Mouse (Mus musculus): Measurements from ENCODE around the gene Ttc23l. TPM values are rescaled to one million over a fixed set of nuclear protein-coding genes. Genes with fewer than 3 reads are reported as not detected.
"Not testable (repeated sequence)": the region's sequence is repeated elsewhere in the genome, so short reads cannot be mapped to it uniquely, and the experiment has no call there.

The Ttc23l gene
- polyA plus RNA-seq, 1 experiment from 2014 or later = not detected

DNA sequence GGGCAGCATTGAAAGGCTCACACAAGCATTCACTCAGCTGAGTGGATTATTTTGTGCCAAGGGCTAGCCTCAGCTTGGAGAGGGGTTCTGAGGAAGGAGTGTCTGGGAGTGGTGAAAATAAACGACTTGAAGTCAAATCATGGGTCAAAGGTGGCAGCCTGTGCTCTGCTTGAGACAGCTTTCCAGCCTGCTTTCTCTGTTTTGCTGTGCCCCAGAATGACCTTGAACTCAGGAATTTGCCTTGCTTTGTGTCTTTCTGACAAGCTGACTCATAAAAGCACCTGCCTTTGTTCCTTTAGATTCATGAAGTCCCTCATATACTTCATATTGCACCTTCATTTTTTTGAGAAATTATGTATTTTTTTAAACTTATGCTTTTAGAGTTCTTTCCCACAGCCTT lies 5.7 kb upstream of the Ttc23l start:
- no peak overlapping the region for H3K4me2 ChIP-seq (replicated peaks)
- WGBS = 52% methylated on average over 1 of the region's 1 CpGs
- H3K27ac ChIP-seq = no peak overlapping the region
- no peaks in the 10 kb centered on the region for H3K9me3 ChIP-seq
- H3K4me1 ChIP-seq (replicated peaks) = no peaks in the 10 kb centered on the region
- no peak for ATAC-seq
- H3K27me3 ChIP-seq = no peaks in the 10 kb centered on the region
- no peak overlapping the region for H3K9ac ChIP-seq (replicated peaks)
- no peak overlapping the region for H3K4me3 ChIP-seq (replicated peaks)
- H3K36me3 ChIP-seq = peaks cover 18% of the 10 kb centered on the region

- Histone ChIP-seq H3K9me3 (no peaks in the 10 kb centered on the region), H3K4me3 (replicated peaks) (no peak overlapping the region), H3K4me2 (replicated peaks) (no peak overlapping the region), H3K9ac (replicated peaks) (no peak overlapping the region), H3K27ac (no peak overlapping the region), H3K36me3 (peaks cover 2% of the 10 kb centered on the region), H3K27me3 (no peaks in the 10 kb centered on the region), H3K4me1 (replicated peaks) (no peaks in the 10 kb centered on the region)
- no peak for ATAC-seq
Observed at GRCm38 (mm10) chr15:10562281-10562680, 3.8 kb upstream of the Ttc23l start.

DNA sequence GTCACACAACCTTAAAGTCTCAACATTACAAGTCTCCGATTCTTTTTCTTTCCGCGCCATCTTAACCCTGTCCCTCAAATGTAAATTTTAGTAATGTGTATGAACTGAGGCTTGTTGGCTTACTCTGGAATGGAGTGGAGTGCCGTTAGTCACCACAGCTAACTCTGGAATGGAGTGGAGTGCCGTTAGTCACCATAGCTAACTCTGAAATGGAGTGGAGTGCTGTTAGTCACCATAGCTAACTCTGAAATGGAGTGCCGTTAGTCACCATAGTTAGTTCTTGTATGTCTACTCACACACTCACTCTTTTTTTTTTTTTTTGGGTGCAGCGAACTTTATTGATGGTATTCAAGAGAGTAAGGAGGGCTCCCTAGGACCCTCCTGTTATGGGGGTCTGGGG lies 1.5 kb upstream of the Ttc23l start:
- Histone ChIP-seq H3K4me1 (replicated peaks) (no peaks in the 10 kb centered on the region), H3K36me3 (no peaks in the 10 kb centered on the region), H3K4me2 (replicated peaks) (no peak overlapping the region), H3K9ac (replicated peaks) (no peak overlapping the region), H3K4me3 (replicated peaks) (no peak overlapping the region), H3K27me3 (no peaks in the 10 kb centered on the region), H3K27ac (no peak overlapping the region), H3K9me3 (no peaks in the 10 kb centered on the region)
- 95% methylated on average over 7 of the region's 7 CpGs for WGBS
- ATAC-seq = no peak

GRCm38 (mm10) chr15:10554336-10554735 lies 4.1 kb downstream of the Ttc23l start:
- H3K9ac ChIP-seq (replicated peaks) = no peak overlapping the region
- no peak overlapping the region for H3K4me3 ChIP-seq (replicated peaks)
- H3K4me1 ChIP-seq (replicated peaks) = no peaks in the 10 kb centered on the region
- H3K27me3 ChIP-seq = no peaks in the 10 kb centered on the region
- no peaks in the 10 kb centered on the region for H3K36me3 ChIP-seq
- H3K27ac ChIP-seq = no peak overlapping the region
- no peak for ATAC-seq
- H3K4me2 ChIP-seq (replicated peaks) = no peak overlapping the region
- no peaks in the 10 kb centered on the region for H3K9me3 ChIP-seq

- H3K36me3 ChIP-seq = no peaks in the 10 kb centered on the region
- H3K4me3 ChIP-seq (replicated peaks) = no peak overlapping the region
- H3K9ac ChIP-seq (replicated peaks) = no peak overlapping the region
- 84% methylated on average over 16 of the region's 16 CpGs for WGBS
- H3K4me2 ChIP-seq (replicated peaks) = no peak overlapping the region
- H3K27ac ChIP-seq = no peak overlapping the region
- no peaks in the 10 kb centered on the region for H3K9me3 ChIP-seq
- no peaks in the 10 kb centered on the region for H3K27me3 ChIP-seq
- H3K4me1 ChIP-seq (replicated peaks) = no peaks in the 10 kb centered on the region
- no peak for ATAC-seq
Observed at GRCm38 (mm10) chr15:10540271-10541088, 18.0 kb downstream of the Ttc23l start.

DNA sequence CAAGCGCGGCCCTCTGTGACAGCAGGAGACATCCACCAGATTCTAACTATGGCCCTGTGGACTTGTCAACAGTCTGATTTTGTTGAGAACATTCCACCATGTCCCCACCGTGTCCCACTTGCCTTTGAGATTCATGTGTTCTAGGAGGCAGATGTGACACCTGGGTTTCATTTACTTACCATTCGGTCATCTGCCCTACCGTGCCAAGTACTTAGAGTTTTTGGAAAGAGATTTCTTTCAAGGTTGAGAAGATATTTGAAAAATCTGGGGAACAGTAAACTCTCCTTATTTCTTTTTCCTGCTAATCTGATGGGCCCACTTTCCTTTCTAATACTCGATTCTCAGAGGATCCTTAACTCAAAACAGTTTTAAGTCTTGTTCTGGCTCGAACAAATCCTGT lies 22.5 kb downstream of the Ttc23l start:
- Histone ChIP-seq H3K9me3 (no peaks in the 10 kb centered on the region), H3K9ac (replicated peaks) (no peak overlapping the region), H3K4me3 (replicated peaks) (no peak overlapping the region), H3K36me3 (no peaks in the 10 kb centered on the region), H3K4me1 (replicated peaks) (0 out of 2 replicates have a peak, but pooled peaks cover 4% of the 10 kb centered on the region), H3K27ac (no peak overlapping the region), H3K4me2 (replicated peaks) (no peak overlapping the region), H3K27me3 (no peaks in the 10 kb centered on the region)
- ATAC-seq = no peak
- WGBS = 92% methylated on average over 7 of the region's 7 CpGs

GRCm38 (mm10) chr15:10534591-10534990 lies 23.9 kb downstream of the Ttc23l start:
- H3K4me3 ChIP-seq (replicated peaks) = no peak overlapping the region
- peaks cover 8% of the 10 kb centered on the region; the same call in 1 of the 2 replicates for H3K4me1 ChIP-seq (replicated peaks)
- no peaks in the 10 kb centered on the region for H3K9me3 ChIP-seq
- H3K4me2 ChIP-seq (replicated peaks) = no peak overlapping the region
- ATAC-seq = no peak
- no peaks in the 10 kb centered on the region for H3K27me3 ChIP-seq
- 89% methylated on average over 5 of the region's 5 CpGs for WGBS
- H3K9ac ChIP-seq (replicated peaks) = no peak overlapping the region
- H3K27ac ChIP-seq = no peak overlapping the region
- H3K36me3 ChIP-seq = no peaks in the 10 kb centered on the region

DNA sequence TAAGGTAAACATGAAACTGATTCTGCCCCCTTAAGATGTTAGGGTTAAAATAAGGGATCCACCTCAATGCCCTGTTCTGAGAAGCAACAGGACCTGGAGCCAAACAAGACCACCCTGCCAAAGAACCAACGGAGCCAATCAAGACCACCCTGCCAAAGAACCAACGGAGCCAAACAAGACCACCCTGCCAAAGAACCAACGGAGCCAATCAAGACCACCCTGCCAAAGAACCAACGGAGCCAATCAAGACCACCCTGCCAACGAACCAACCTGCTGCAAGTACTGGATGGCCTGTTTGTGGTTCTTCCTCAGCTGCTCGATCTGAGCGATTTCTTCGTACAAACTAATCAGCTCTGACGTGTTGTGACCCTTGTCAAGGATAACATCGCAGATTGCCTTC lies 25.1 kb downstream of the Ttc23l start:
- H3K4me1 ChIP-seq (replicated peaks); H3K4me3 ChIP-seq (replicated peaks); H3K9me3 ChIP-seq; H3K27ac ChIP-seq; H3K27me3 ChIP-seq; H3K4me2 ChIP-seq (replicated peaks); ATAC-seq; H3K36me3 ChIP-seq; H3K9ac ChIP-seq (replicated peaks): not testable (repeated sequence)
- 90% methylated on average over 10 of the region's 10 CpGs for WGBS

DNA sequence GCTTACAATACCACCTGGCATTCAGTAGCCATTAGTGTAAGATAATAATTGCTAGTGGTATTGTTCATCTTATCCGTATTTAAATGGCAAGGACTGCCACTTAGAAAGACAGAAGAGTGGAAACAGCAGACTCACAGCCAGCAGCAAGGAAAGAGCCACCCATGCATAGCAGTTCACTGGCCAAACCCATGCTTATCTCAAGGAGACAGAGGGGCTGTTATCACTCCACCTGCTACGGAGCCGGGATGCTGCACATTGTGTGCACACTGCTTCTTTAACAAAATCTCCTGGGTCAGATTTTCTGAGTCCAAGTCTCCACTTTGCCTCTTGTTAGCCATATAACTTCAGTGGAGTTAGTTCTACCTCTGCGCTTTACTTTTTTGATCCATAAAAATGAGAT lies 27.1 kb downstream of the Ttc23l start:
- H3K4me3 ChIP-seq (replicated peaks) = no peak overlapping the region
- H3K4me2 ChIP-seq (replicated peaks) = no peak overlapping the region
- H3K4me1 ChIP-seq (replicated peaks) = peaks cover 8% of the 10 kb centered on the region; the same call in 1 of the 2 replicates
- 83% methylated on average over 4 of the region's 4 CpGs for WGBS
- no peak for ATAC-seq
- H3K27me3 ChIP-seq = no peaks in the 10 kb centered on the region
- no peak overlapping the region for H3K9ac ChIP-seq (replicated peaks)
- H3K9me3 ChIP-seq = no peaks in the 10 kb centered on the region
- no peak overlapping the region for H3K27ac ChIP-seq
- H3K36me3 ChIP-seq = no peaks in the 10 kb centered on the region

- H3K4me1 ChIP-seq (replicated peaks) = peaks cover 3% of the 10 kb centered on the region; the same call in 1 of the 2 replicates
- H3K36me3 ChIP-seq = no peaks in the 10 kb centered on the region
- H3K4me3 ChIP-seq (replicated peaks) = no peak overlapping the region
- 93% methylated on average over 1 of the region's 1 CpGs for WGBS
- no peaks in the 10 kb centered on the region for H3K9me3 ChIP-seq
- H3K27ac ChIP-seq = no peak overlapping the region
- no peaks in the 10 kb centered on the region for H3K27me3 ChIP-seq
- no peak overlapping the region for H3K9ac ChIP-seq (replicated peaks)
- no peak overlapping the region for H3K4me2 ChIP-seq (replicated peaks)
- ATAC-seq = no peak
Observed at GRCm38 (mm10) chr15:10525896-10526295, 32.6 kb downstream of the Ttc23l start.

- no peaks in the 10 kb centered on the region for H3K4me1 ChIP-seq (replicated peaks)
- no peaks in the 10 kb centered on the region for H3K36me3 ChIP-seq
- H3K4me3 ChIP-seq (replicated peaks) = no peak overlapping the region
- no peaks in the 10 kb centered on the region for H3K9me3 ChIP-seq
- no peak for ATAC-seq
- no peak overlapping the region for H3K4me2 ChIP-seq (replicated peaks)
- 81% methylated on average over 7 of the region's 7 CpGs for WGBS
- H3K27me3 ChIP-seq = no peaks in the 10 kb centered on the region
- no peak overlapping the region for H3K9ac ChIP-seq (replicated peaks)
- no peak overlapping the region for H3K27ac ChIP-seq
Observed at GRCm38 (mm10) chr15:10515166-10515565, 43.3 kb downstream of the Ttc23l start.

DNA sequence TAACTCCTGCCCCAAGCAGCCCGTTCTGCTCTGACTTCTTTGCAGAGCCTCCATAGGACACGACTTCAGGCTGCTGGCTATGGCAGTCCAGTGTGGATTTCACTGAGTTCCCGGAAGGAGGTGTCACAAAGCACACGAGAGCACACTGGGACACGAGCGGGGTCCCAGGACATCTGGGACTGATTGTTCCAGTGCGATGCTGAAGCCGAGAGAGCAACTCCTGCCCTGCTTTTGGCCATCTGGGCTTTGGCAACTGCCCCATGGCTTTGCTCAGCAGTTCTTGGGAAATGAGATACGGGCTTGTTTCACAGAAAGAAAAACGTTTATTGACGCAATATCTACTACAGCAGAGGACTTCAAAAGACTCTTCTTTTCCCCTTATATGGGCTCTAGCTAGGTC lies 52.4 kb downstream of the Ttc23l start:
- WGBS = 89% methylated on average over 11 of the region's 11 CpGs
- H3K36me3 ChIP-seq = no peaks in the 10 kb centered on the region
- ATAC-seq = no peak
- no peaks in the 10 kb centered on the region for H3K4me1 ChIP-seq (replicated peaks)
- no peaks in the 10 kb centered on the region for H3K27me3 ChIP-seq
- H3K27ac ChIP-seq = no peak overlapping the region
- no peak overlapping the region for H3K4me2 ChIP-seq (replicated peaks)
- no peak overlapping the region for H3K4me3 ChIP-seq (replicated peaks)
- H3K9me3 ChIP-seq = no peaks in the 10 kb centered on the region
- H3K9ac ChIP-seq (replicated peaks) = no peak overlapping the region

Data from midbrain, embryonic 13.5 days (tissue).